ENCODE assay signal across 15 mouse cellular contexts in genomic region chr16:93245738-93246137, GRCm38 (mm10).
"Had no signal": no experiment of that assay in that cellular context is flagged by ENCODE, and none has a peak within 500 bp of the region (broad histone marks: within the 10 kb centered on the region; RNA-seq: fewer than 3 reads in every experiment).

No protein-coding gene starts in this region.

- DNase-seq: gastrocnemius, postnatal 14 days; gastrocnemius, postnatal 36 days; heart, adult 2 months; heart, postnatal 10 days; heart, postnatal 4 days; kidney, adult 11 months; kidney, adult 2 months; kidney, adult 9 months; kidney, postnatal 14 days; kidney, postnatal 4 days; layer of hippocampus, postnatal 36 days; left cerebral cortex, postnatal 4 days had no signal

- ATAC-seq: hindbrain, postnatal 0 days; intestine, embryonic 16.5 days; liver, embryonic 12.5 days had no signal
